Mouse (Mus musculus): ENCODE data around the gene Il3ra.
A peak's percentile ranks its signal among the peaks of the same experiment; 100 is the strongest.

Il3ra gene

GRCm38 (mm10) chr14:14345948-14346812, at the start of gene Il3ra:
Gene Il3ra, plus strand, starts transcription at chr14:14346275.
- peak; percentile 53 for DNase-seq

- peak; percentile 56 for DNase-seq
Measured at GRCm38 (mm10) chr14:14308938-14309337, 37.1 kb upstream of the Il3ra start.

- DNase-seq: no peak
Measured at GRCm38 (mm10) chr14:14309416-14309815, 36.7 kb upstream of the Il3ra start.

- DNase-seq: no peak
Measured at GRCm38 (mm10) chr14:14322528-14322927, 23.5 kb upstream of the Il3ra start, which contains the start of gene Olfr31. Gene Olfr31, plus strand, starts transcription at chr14:14322828.

- peak; percentile 86 for DNase-seq
Measured at GRCm38 (mm10) chr14:14345113-14345871, 783 bp upstream of the Il3ra start.

GRCm38 (mm10) chr14:14346813-14347100, 682 bp downstream of the Il3ra start:
- no peak for DNase-seq

GRCm38 (mm10) chr14:14347151-14347835, 1.2 kb downstream of the Il3ra start:
- DNase-seq: peak; percentile 35

GRCm38 (mm10) chr14:14347836-14348621, 2.0 kb downstream of the Il3ra start:
- DNase-seq: peak; percentile 24

- peak; percentile 12 for DNase-seq
Measured at GRCm38 (mm10) chr14:14348674-14349401, 2.8 kb downstream of the Il3ra start.

- peak; percentile 8 for DNase-seq
Measured at GRCm38 (mm10) chr14:14349485-14350262, 3.6 kb downstream of the Il3ra start.

- DNase-seq: peak; percentile 3
Measured at GRCm38 (mm10) chr14:14350263-14351147, 4.4 kb downstream of the Il3ra start.

- DNase-seq: no peak
Measured at GRCm38 (mm10) chr14:14351148-14351455, 5.0 kb downstream of the Il3ra start.

GRCm38 (mm10) chr14:14351721-14352590, 5.9 kb downstream of the Il3ra start:
- DNase-seq: no peak

- DNase-seq: no peak
Measured at GRCm38 (mm10) chr14:14352606-14353005, 6.5 kb downstream of the Il3ra start.

- DNase-seq: no peak
Measured at GRCm38 (mm10) chr14:14353081-14353732, 7.1 kb downstream of the Il3ra start.

GRCm38 (mm10) chr14:14353740-14354510, 7.8 kb downstream of the Il3ra start:
- DNase-seq: no peak

- no peak for DNase-seq
Measured at GRCm38 (mm10) chr14:14354511-14355359, 8.7 kb downstream of the Il3ra start.
